In the genomic region with DNA sequence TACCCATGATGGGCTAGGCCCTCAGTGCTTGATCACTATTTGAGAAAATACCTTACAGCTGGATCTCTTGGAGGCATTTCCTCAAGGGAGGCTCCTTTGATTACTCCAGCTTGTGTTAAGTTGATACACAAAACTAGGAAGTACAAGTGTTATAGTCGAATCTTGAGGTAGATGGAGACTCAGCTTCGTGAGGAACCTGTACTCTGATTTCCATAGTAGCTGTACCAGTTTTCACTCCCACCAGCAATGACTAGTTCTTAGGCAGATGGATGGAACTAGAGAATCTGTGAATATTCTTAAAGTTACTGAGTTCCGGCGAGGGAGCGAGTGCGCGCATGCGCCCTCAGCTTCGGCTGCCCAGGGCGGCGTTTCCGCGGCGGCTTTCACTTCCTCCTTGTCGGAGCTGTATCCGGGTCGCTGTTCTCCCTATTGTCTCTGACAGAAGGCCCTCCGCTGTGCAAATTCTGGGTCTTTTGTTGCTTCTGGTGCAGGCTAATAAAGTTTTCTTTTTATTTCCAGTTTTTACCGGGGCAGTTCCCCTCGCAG, we compare ENCODE assay signal across 8 mouse cellular contexts. TPM values are rescaled to one million over a fixed set of nuclear protein-coding genes. Genes with fewer than 3 reads are reported as not detected.
DNase-seq lines count a peak whose midpoint lies in the region; ATAC-seq and TF ChIP-seq lines count a peak whose summit lies in the region.

No protein-coding gene starts in this region.

- peak overlapping the region; percentile 95 for H3K27ac ChIP-seq in heart, embryonic 12.5 days (ENCODE audit: poor library complexity, severe bottlenecking)
- H3K27ac ChIP-seq in kidney, postnatal 0 days = peak overlapping the region; percentile 99
- peak overlapping the region; percentile 94 for H3K27ac ChIP-seq in liver, embryonic 11.5 days (ENCODE audit: low read depth, low read length)
- H3K27ac ChIP-seq in stomach, embryonic 16.5 days (ENCODE audit: low read length) = peak overlapping the region; percentile 95

- H3K79me3 ChIP-seq in C2C12 (ENCODE audit: low read depth) = peaks cover 11% of the 10 kb centered on the region

- peak; percentile 94 for ATAC-seq in erythroblast, adult 5-6 weeks (replicated peaks; ENCODE audit: low FRiP score, poor library complexity, severe bottlenecking)
- ATAC-seq in heart, embryonic 12.5 days (ENCODE audit: insufficient number of reproducible peaks, low FRiP score) = peak; percentile 94
- peak; percentile 95 for ATAC-seq in kidney, postnatal 0 days (replicated peaks; ENCODE audit: low FRiP score, low read depth)
- ATAC-seq in liver, embryonic 11.5 days (replicated peaks; ENCODE audit: low FRiP score) = peak; percentile 96
- ATAC-seq in stomach, embryonic 16.5 days (ENCODE audit: insufficient read depth, low FRiP score) = peak; percentile 97

- DNase-seq in brain, adult 2 months (ENCODE audit: low read depth, low spot score) = peak; percentile 96
- peak; percentile 97 for DNase-seq in kidney, postnatal 0 days (ENCODE audit: low spot score)
- peak; percentile 80 for DNase-seq in liver, embryonic 11.5 days (ENCODE audit: low spot score)
- peak; percentile 93 for DNase-seq in naive thymus-derived CD4-positive, alpha-beta T cell, adult 2 months (ENCODE audit: low read depth)

- peak overlapping the region; percentile 75 for H3K4me3 ChIP-seq in C2C12 (ENCODE audit: insufficient read depth, poor library complexity, severe bottlenecking)
- peak overlapping the region; percentile 89 for H3K4me3 ChIP-seq in heart, embryonic 12.5 days
- H3K4me3 ChIP-seq in kidney, postnatal 0 days (replicated peaks; ENCODE audit: low read depth, low read length) = peak overlapping the region; percentile 81
- H3K4me3 ChIP-seq in liver, embryonic 11.5 days (ENCODE audit: low read depth, low read length) = peak overlapping the region; percentile 83
- peak overlapping the region; percentile 73 for H3K4me3 ChIP-seq in stomach, embryonic 16.5 days (replicated peaks; ENCODE audit: low read length)

- no peak for TF ChIP-seq CTCF in C2C12 (IDR thresholded peaks at IDR 0.05; ENCODE audit: control insufficient read depth, insufficient read depth, insufficient read length)
- TF ChIP-seq CTCF in kidney, postnatal 0 days (IDR thresholded peaks at IDR 0.05; ENCODE audit: low read depth) = no peak

- peak overlapping the region; percentile 96 for H3K9ac ChIP-seq in heart, embryonic 12.5 days
- H3K9ac ChIP-seq in kidney, postnatal 0 days (ENCODE audit: low read depth, low read length) = peak overlapping the region; percentile 97
- H3K9ac ChIP-seq in liver, embryonic 11.5 days (ENCODE audit: low read depth, low read length) = peak overlapping the region; percentile 87
- H3K9ac ChIP-seq in stomach, embryonic 16.5 days (ENCODE audit: low read length) = peak overlapping the region; percentile 100

- peak overlapping the region; percentile 79 for H3K4me2 ChIP-seq in heart, embryonic 12.5 days
- H3K4me2 ChIP-seq in kidney, postnatal 0 days (ENCODE audit: low read length) = peak overlapping the region; percentile 68
- peak overlapping the region; percentile 79 for H3K4me2 ChIP-seq in liver, embryonic 11.5 days
- peak overlapping the region; percentile 62 for H3K4me2 ChIP-seq in stomach, embryonic 16.5 days (ENCODE audit: low read depth, low read length)

- H3K4me1 ChIP-seq in heart, embryonic 12.5 days (replicated peaks) = peaks cover 9% of the 10 kb centered on the region
- H3K4me1 ChIP-seq in kidney, postnatal 0 days (replicated peaks; ENCODE audit: insufficient read depth, low read length) = 0 out of 2 replicates have a peak, but pooled peaks cover 7% of the 10 kb centered on the region
- peaks cover 10% of the 10 kb centered on the region for H3K4me1 ChIP-seq in liver, embryonic 11.5 days (replicated peaks; ENCODE audit: control insufficient read depth, insufficient read depth, low read length)
- H3K4me1 ChIP-seq in stomach, embryonic 16.5 days (ENCODE audit: control insufficient read depth, insufficient read depth, low read length) = peaks cover 8% of the 10 kb centered on the region

- under 1% methylated on average over 20 of the region's 20 CpGs for WGBS in heart, embryonic 12.5 days
- under 1% methylated on average over 20 of the region's 20 CpGs for WGBS in kidney, postnatal 0 days
- under 1% methylated on average over 20 of the region's 20 CpGs for WGBS in liver, embryonic 11.5 days
- WGBS in stomach, embryonic 16.5 days = under 1% methylated on average over 20 of the region's 20 CpGs

- H3K79me2 ChIP-seq in C2C12 (ENCODE audit: control insufficient read depth, insufficient read depth) = peaks cover 48% of the 10 kb centered on the region

- H3ac ChIP-seq in C2C12 (ENCODE audit: control insufficient read depth, insufficient read length, low read depth) = peak overlapping the region; percentile 74

- H3K27me3 ChIP-seq in C2C12 (ENCODE audit: control insufficient read depth, insufficient read depth, insufficient read length) = no peaks in the 10 kb centered on the region
- no peaks in the 10 kb centered on the region for H3K27me3 ChIP-seq in heart, embryonic 12.5 days (replicated peaks)
- no peaks in the 10 kb centered on the region for H3K27me3 ChIP-seq in kidney, postnatal 0 days (ENCODE audit: insufficient read depth, low read length)
- no peaks in the 10 kb centered on the region for H3K27me3 ChIP-seq in liver, embryonic 11.5 days (replicated peaks; ENCODE audit: control insufficient read depth, insufficient read depth, low read length)
- no peaks in the 10 kb centered on the region for H3K27me3 ChIP-seq in stomach, embryonic 16.5 days (ENCODE audit: control insufficient read depth, insufficient read depth, low read length)

- H3K36me3 ChIP-seq in C2C12 (ENCODE audit: control insufficient read depth, insufficient read depth) = peaks cover 17% of the 10 kb centered on the region
- 0 out of 2 replicates have a peak, but pooled peaks cover 4% of the 10 kb centered on the region for H3K36me3 ChIP-seq in heart, embryonic 12.5 days
- H3K36me3 ChIP-seq in kidney, postnatal 0 days (ENCODE audit: insufficient read depth, low read length) = no peaks in the 10 kb centered on the region
- no peaks in the 10 kb centered on the region; the same call in 1 of the 2 replicates for H3K36me3 ChIP-seq in liver, embryonic 11.5 days (ENCODE audit: control insufficient read depth, insufficient read depth, low read length)
- peaks cover 6% of the 10 kb centered on the region; the same call in 1 of the 2 replicates for H3K36me3 ChIP-seq in stomach, embryonic 16.5 days (ENCODE audit: control insufficient read depth, insufficient read depth, low read length)

- H3K9me3 ChIP-seq in heart, embryonic 12.5 days (replicated peaks) = no peaks in the 10 kb centered on the region
- no peaks in the 10 kb centered on the region for H3K9me3 ChIP-seq in kidney, postnatal 0 days (replicated peaks; ENCODE audit: low read length)
- no peaks in the 10 kb centered on the region for H3K9me3 ChIP-seq in liver, embryonic 11.5 days (ENCODE audit: control insufficient read depth, low read length)
- no peaks in the 10 kb centered on the region for H3K9me3 ChIP-seq in stomach, embryonic 16.5 days (replicated peaks; ENCODE audit: control insufficient read depth, low read length)

TF ChIP-seq in C2C12, 6 proteins besides CTCF, POLR2A, EP300 and RAD21:
- TF ChIP-seq MAX (IDR thresholded peaks at IDR 0.05) (peak; percentile 19), USF1 (IDR thresholded peaks at IDR 0.05; ENCODE audit: low read depth) (no peak)

RNA-seq across cellular contexts. Expression of gene Phf14, which starts 18.0 kb away (rescaled TPM):
- 10.4 TPM for polyA plus RNA-seq in C2C12 (2012; fragmentation: generic; extraction: Trizol)
- total RNA-seq in erythroblast, adult 5-6 weeks (2015; ENCODE audit: low replicate concordance) = 13.3 and 34.3 TPM in 2 replicates
- total RNA-seq in erythroblast, adult 5-6 weeks (2017; ENCODE audit: low replicate concordance) = 13.2 and 24.4 TPM in 2 replicates
- 47.7 and 48.0 TPM in 2 replicates for polyA plus RNA-seq in heart, embryonic 12.5 days (2016; fragmentation: Nextera tagmentation; extraction: Ambion mirVana)
- 79.4 and 87.7 TPM in 2 replicates for polyA plus RNA-seq in kidney, postnatal 0 days (2015; fragmentation: Nextera tagmentation; extraction: Ambion mirVana)
- polyA plus RNA-seq in liver, embryonic 11.5 days (2014; fragmentation: Nextera tagmentation; extraction: Ambion mirVana) = 42.2 and 46.5 TPM in 2 replicates
- 44.0 and 52.9 TPM in 2 replicates for polyA plus RNA-seq in stomach, embryonic 16.5 days (2015; fragmentation: Nextera tagmentation; extraction: Ambion mirVana)

RNA-seq across cellular contexts. Expression of gene Ndufa4, which starts 18.3 kb away (rescaled TPM):
- 795 TPM for polyA plus RNA-seq in C2C12 (2012; fragmentation: generic; extraction: Trizol)
- 182 and 200 TPM in 2 replicates for total RNA-seq in erythroblast, adult 5-6 weeks (2015; ENCODE audit: low replicate concordance)
- 79.7 and 129 TPM in 2 replicates for total RNA-seq in erythroblast, adult 5-6 weeks (2017; ENCODE audit: low replicate concordance)
- polyA plus RNA-seq in heart, embryonic 12.5 days (2016; fragmentation: Nextera tagmentation; extraction: Ambion mirVana) = 1,348 and 1,354 TPM in 2 replicates
- polyA plus RNA-seq in kidney, postnatal 0 days (2015; fragmentation: Nextera tagmentation; extraction: Ambion mirVana) = 1,600 and 1,771 TPM in 2 replicates
- 761 and 792 TPM in 2 replicates for polyA plus RNA-seq in liver, embryonic 11.5 days (2014; fragmentation: Nextera tagmentation; extraction: Ambion mirVana)
- 934 and 1,060 TPM in 2 replicates for polyA plus RNA-seq in stomach, embryonic 16.5 days (2015; fragmentation: Nextera tagmentation; extraction: Ambion mirVana)

Comparison
In these comparisons a context has a peak if more than half of its experiments do, and no peak if none do; other contexts are left out.
1. Peak in every context shown above with its lines: DNase-seq, ATAC-seq, H3K4me3 ChIP-seq and H3K27ac ChIP-seq.